Mouse (Mus musculus) bone marrow macrophage, adult 2 months (primary cell): ENCODE data around the gene Setd4.

ENCODE experiments used
- CTCF ChIP-seq: IDR thresholded peaks from 2 replicates; pipeline ENCODE4 v1.5.1; 2012; ENCODE audit warnings: low read depth, mild to moderate bottlenecking, low read length, moderate library complexity
- POLR2A ChIP-seq: IDR thresholded peaks from 2 replicates; pipeline ENCODE4 v1.6.1; 2012; ENCODE audit warnings: mild to moderate bottlenecking, low read depth, low read length, borderline replicate concordance

GRCm38 (mm10) chr16:93610961-93611360 lies 7.1 kb upstream of the Setd4 start:
- no peak for TF ChIP-seq CTCF
- TF ChIP-seq POLR2A: no peak
